Mouse (Mus musculus): Measurements from ENCODE around the gene Csf3.

GRCm38 (mm10) chr11:98675829-98676363 is 25.2 kb upstream of the Csf3 start:
- TF ChIP-seq MAX (IDR thresholded peaks at IDR 0.05; ENCODE audit: low read depth) (no peak), MYOD1 (IDR thresholded peaks at IDR 0.05; ENCODE audit: control insufficient read depth in 1 of 3, insufficient read length in 2 of 3, low read depth in 2 of 3) (no peak), POLR2A (IDR thresholded peaks at IDR 0.05; ENCODE audit: insufficient read length, low read depth) (no peak), TCF3 (IDR thresholded peaks at IDR 0.05; ENCODE audit: insufficient read length, low read depth) (no peak), E2F4 (IDR thresholded peaks at IDR 0.05; ENCODE audit: insufficient read depth) (no peak), POLR2AphosphoS2 (IDR thresholded peaks at IDR 0.05; ENCODE audit: insufficient read length, low read depth) (no peak), USF1 (IDR thresholded peaks at IDR 0.05; ENCODE audit: low read depth) (no peak), MYOG (IDR thresholded peaks at IDR 0.05; ENCODE audit: control insufficient read depth in 1 of 3, insufficient read depth in 1 of 3, insufficient read length in 2 of 3, low read depth in 2 of 3) (no peak)
